Mouse (Mus musculus) CH12.LX (cell line): Measurements from ENCODE around the gene Prkag1. TPM values are rescaled to one million over a fixed set of nuclear protein-coding genes. Genes with fewer than 3 reads are reported as not detected.

Experiments
- DNase-seq: peaks from one replicate; pipeline ENCODE4 v3.0.0-alpha.2; 2013; ENCODE audit errors: extremely low read depth
- H3K27ac ChIP-seq: 2 replicates; pipeline ENCODE4 v1.5.1; 2012; ENCODE audit warnings: low read depth, mild to moderate bottlenecking, control low read depth, moderate library complexity; ENCODE audit not compliant: insufficient read depth
- H3K27me3 ChIP-seq: replicated peaks from 2 replicates; pipeline ENCODE3; 2012; ENCODE audit warnings: inconsistent platforms
- H3K36me3 ChIP-seq, 2 experiments: replicated peaks in 1 of 2; 2 replicates each; pipeline versions ENCODE3 to v1.6.1; 2012; ENCODE audit warnings: inconsistent platforms in 1 of 2, low read length in 1 of 2, mild to moderate bottlenecking in 1 of 2, mixed read lengths in 1 of 2, moderate library complexity in 1 of 2; ENCODE audit not compliant: control insufficient read depth in 1 of 2, insufficient read depth in 1 of 2
- H3K4me1 ChIP-seq, 2 experiments: 2 replicates each; pipeline ENCODE4 v1.6.1; 2012; ENCODE audit warnings: inconsistent platforms in 1 of 2, moderate library complexity in 1 of 2; ENCODE audit not compliant: insufficient read depth in 2 of 2, control insufficient read depth in 1 of 2
- H3K4me2 ChIP-seq: 2 replicates; pipeline ENCODE4 v1.6.1; 2012; ENCODE audit warnings: low read depth, mild to moderate bottlenecking, control low read depth; ENCODE audit not compliant: poor library complexity, insufficient read depth, severe bottlenecking
- H3K4me3 ChIP-seq, 3 experiments: fragments of 150-350 bp in 1 of 3; sonication (generic) in 1 of 3; replicated peaks in 1 of 3; 2 replicates each; pipeline versions ENCODE3 to v1.5.1; 2011 to 2012; ENCODE audit warnings: low read depth in 2 of 3, low read length in 2 of 3, mild to moderate bottlenecking in 2 of 3, moderate library complexity in 2 of 3, control low read depth in 1 of 3, improper control_type of control experiment in 1 of 3, inconsistent platforms in 1 of 3, mixed read lengths in 1 of 3; ENCODE audit not compliant: poor library complexity in 1 of 3
- H3K79me2 ChIP-seq: replicated peaks from 2 replicates; pipeline ENCODE4 v1.6.1; 2012; ENCODE audit warnings: mild to moderate bottlenecking, moderate library complexity; ENCODE audit not compliant: control insufficient read depth, poor library complexity, insufficient read depth, severe bottlenecking; ENCODE audit errors: extremely low read depth
- H3K9ac ChIP-seq: 2 replicates; pipeline ENCODE4 v1.6.1; 2012; ENCODE audit warnings: low read depth, mild to moderate bottlenecking, control low read depth, moderate library complexity; ENCODE audit not compliant: insufficient read depth
- H3K9me3 ChIP-seq: replicated peaks from 2 replicates; pipeline ENCODE3; 2012; ENCODE audit warnings: low read length, inconsistent platforms, mixed read lengths
- BHLHE40 ChIP-seq: IDR thresholded peaks from 2 replicates; pipeline ENCODE4 v1.6.1; 2011; ENCODE audit warnings: mild to moderate bottlenecking, low read depth, low read length, improper control_type of control experiment
- CHD1 ChIP-seq: IDR thresholded peaks from 2 replicates; pipeline ENCODE4 v1.6.1; 2012; ENCODE audit warnings: low read depth, low read length, improper control_type of control experiment, inconsistent platforms
- CTCF ChIP-seq, 2 experiments: IDR thresholded peaks in 1 of 2; conservative IDR thresholded peaks in 1 of 2; 2 replicates each; pipeline ENCODE4 v1.5.1; 2011 to 2012; ENCODE audit warnings: low read depth in 2 of 2, low read length in 2 of 2, improper control_type of control experiment in 1 of 2, inconsistent platforms in 1 of 2, mild to moderate bottlenecking in 1 of 2, moderate library complexity in 1 of 2
- E2F4 ChIP-seq: IDR thresholded peaks from 2 replicates; pipeline ENCODE4 v1.6.1; 2011; ENCODE audit warnings: low read depth, low read length, improper control_type of control experiment; ENCODE audit not compliant: insufficient replicate concordance
- ELF1 ChIP-seq: IDR thresholded peaks from 2 replicates; pipeline ENCODE4 v1.6.1; 2014; ENCODE audit warnings: low read depth, mild to moderate bottlenecking, inconsistent platforms, low read length, improper control_type of control experiment
- EP300 ChIP-seq: IDR thresholded peaks from 2 replicates; pipeline ENCODE4 v1.6.1; 2011; ENCODE audit warnings: low read length, improper control_type of control experiment
- GABPA ChIP-seq: IDR thresholded peaks from 2 replicates; pipeline ENCODE4 v1.6.1; 2012; ENCODE audit warnings: low read depth, low read length, improper control_type of control experiment, inconsistent platforms; ENCODE audit not compliant: insufficient replicate concordance
- HCFC1 ChIP-seq: IDR thresholded peaks from 2 replicates; pipeline ENCODE4 v1.6.1; 2012; ENCODE audit warnings: low read depth, mild to moderate bottlenecking, inconsistent platforms, low read length, improper control_type of control experiment
- IRF4 ChIP-seq: IDR thresholded peaks from 2 replicates; pipeline ENCODE4 v1.6.1; 2014; ENCODE audit warnings: low read depth, mild to moderate bottlenecking, inconsistent platforms, low read length, improper control_type of control experiment
- JUN ChIP-seq: IDR thresholded peaks from 2 replicates; pipeline ENCODE4 v1.6.1; 2011; ENCODE audit warnings: low read depth, mild to moderate bottlenecking, low read length, improper control_type of control experiment, moderate library complexity; ENCODE audit not compliant: insufficient read depth
- JUND ChIP-seq: conservative IDR thresholded peaks from 2 replicates; pipeline ENCODE4 v1.6.1; 2011; ENCODE audit warnings: low read depth, low read length, improper control_type of control experiment
- KAT2A ChIP-seq: IDR thresholded peaks from 2 replicates; pipeline ENCODE4 v1.6.1; 2012; ENCODE audit warnings: low read length, improper control_type of control experiment, inconsistent platforms; ENCODE audit not compliant: insufficient replicate concordance
- MAX ChIP-seq: IDR thresholded peaks from 2 replicates; pipeline ENCODE4 v1.6.1; 2011; ENCODE audit warnings: low read length, improper control_type of control experiment
- MAZ ChIP-seq: IDR thresholded peaks from 2 replicates; pipeline ENCODE4 v1.6.1; 2012; ENCODE audit warnings: low read depth, mild to moderate bottlenecking, inconsistent platforms, low read length, improper control_type of control experiment, moderate library complexity
- MEF2A ChIP-seq: IDR thresholded peaks from 2 replicates; pipeline ENCODE4 v1.6.1; 2014; ENCODE audit warnings: low read depth, mild to moderate bottlenecking, inconsistent platforms, low read length, improper control_type of control experiment, borderline replicate concordance
- MXI1 ChIP-seq: IDR thresholded peaks from 2 replicates; pipeline ENCODE4 v1.6.1; 2011; ENCODE audit warnings: mild to moderate bottlenecking, low read depth, low read length, improper control_type of control experiment
- NELFE ChIP-seq: IDR thresholded peaks from 2 replicates; pipeline ENCODE4 v1.6.1; 2011; ENCODE audit warnings: low read depth, low read length, improper control_type of control experiment
- NRF1 ChIP-seq: IDR thresholded peaks from 2 replicates; pipeline ENCODE4 v1.6.1; 2014; ENCODE audit warnings: low read depth, mild to moderate bottlenecking, inconsistent platforms, low read length, improper control_type of control experiment, moderate library complexity
- PAX5 ChIP-seq: IDR thresholded peaks from 2 replicates; pipeline ENCODE4 v1.6.1; 2012; ENCODE audit warnings: low read length, inconsistent platforms, mixed read lengths
- RAD21 ChIP-seq: IDR thresholded peaks from 2 replicates; pipeline ENCODE4 v1.6.1; 2011; ENCODE audit warnings: low read depth, mild to moderate bottlenecking, low read length, improper control_type of control experiment, moderate library complexity
- RCOR1 ChIP-seq: conservative IDR thresholded peaks from 2 replicates; pipeline ENCODE4 v1.6.1; 2012; ENCODE audit warnings: low read depth, mild to moderate bottlenecking, inconsistent platforms, low read length, improper control_type of control experiment
- SMC3 ChIP-seq: IDR thresholded peaks from 2 replicates; pipeline ENCODE4 v1.6.1; 2011; ENCODE audit warnings: low read depth, low read length, improper control_type of control experiment
- UBTF ChIP-seq: IDR thresholded peaks from 2 replicates; pipeline ENCODE4 v1.6.1; 2012; ENCODE audit warnings: low read depth, mild to moderate bottlenecking, inconsistent platforms, low read length, improper control_type of control experiment, moderate library complexity
- ZKSCAN1 ChIP-seq: IDR thresholded peaks from 2 replicates; pipeline ENCODE4 v1.6.1; 2012; ENCODE audit warnings: low read depth, inconsistent platforms, low read length, improper control_type of control experiment, borderline replicate concordance
- ZMIZ1 ChIP-seq: IDR thresholded peaks from 2 replicates; pipeline ENCODE4 v1.6.1; 2012; ENCODE audit warnings: low read depth, mild to moderate bottlenecking, inconsistent platforms, low read length, improper control_type of control experiment
- ZNF384 ChIP-seq: IDR thresholded peaks from 2 replicates; pipeline ENCODE4 v1.6.1; 2012; ENCODE audit warnings: low read depth, low read length, improper control_type of control experiment, inconsistent platforms
- dilution Hi-C: fragments of 300-500 bp; cut with MboI; formaldehyde crosslinking; loops from 2 replicates; pipeline ENCODE4 v1.14.3; 2020; ENCODE audit warnings: low sequenced_read_pairs; ENCODE audit not compliant: extremely low pct_unique_long_range_greater_than_20kb, extremely low pct_ligation_motif_present
- in situ Hi-C: fragments of 300-500 bp; cut with MboI; formaldehyde crosslinking; loops from 3 replicates; pipeline ENCODE4 v1.14.3; 2019; ENCODE audit warnings: low sequenced_read_pairs, low pct_ligation_motif_present, low pct_unique_long_range_greater_than_20kb, mixed read lengths
- polyA plus RNA-seq: library from polyadenylated mRNA; unstranded; fragments of >175 nt; gene quantifications from 2 replicates; pipeline ENCODE4 v1.2.1, GENCODE M21; 2012; ENCODE audit warnings: low read depth; ENCODE audit not compliant: insufficient read length
- total RNA-seq, 2 experiments: library from RNA; depleted of rRNA; stranded (reverse); fragments of 300-350 nt in 1 of 2; fragments of >200 nt in 1 of 2; gene quantifications; 2 replicates each; pipeline ENCODE4 v1.2.3; 2012 to 2014

The Prkag1 gene
- total and polyA plus RNA-seq, 3 experiments, result 49.4 to 87.5 (median 66.1) TPM

DNA sequence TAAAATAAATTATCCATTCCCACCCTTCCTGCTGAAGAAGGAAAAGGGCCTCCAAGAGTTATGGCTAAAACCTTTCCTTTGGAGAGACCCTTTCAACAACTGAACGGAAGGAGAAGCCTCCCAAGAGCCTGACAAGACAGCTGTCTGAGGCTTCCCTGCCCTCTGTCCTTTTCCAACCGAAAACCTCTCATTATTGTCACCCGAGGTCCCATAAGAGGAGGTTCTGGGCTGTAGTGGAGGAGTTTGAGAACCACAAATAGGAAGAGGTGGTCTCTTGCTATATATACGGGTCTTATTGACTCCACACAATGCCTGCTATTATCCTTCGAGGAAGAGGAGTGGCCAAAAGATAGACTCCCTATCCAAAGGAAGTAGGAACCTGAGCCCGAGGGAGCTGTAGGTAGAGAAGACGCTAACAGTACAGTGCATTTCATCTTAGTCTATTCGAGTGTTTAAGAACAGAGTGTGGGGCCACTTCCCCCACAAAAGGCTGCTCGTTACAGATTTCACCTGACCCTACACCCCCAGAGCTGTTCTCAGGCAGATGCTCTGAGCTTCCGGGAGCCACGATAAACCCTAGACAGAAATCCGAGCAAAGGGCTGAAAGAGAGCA lies 59.4 kb downstream of the Prkag1 start:
- no peak for DNase-seq
- no peaks in the 10 kb centered on the region; the same call in 1 of the 2 replicates for H3K79me2 ChIP-seq
- H3K9ac ChIP-seq, result no peak overlapping the region
- H3K27ac ChIP-seq, result no peak overlapping the region
- H3K4me2 ChIP-seq, result no peak overlapping the region
- H3K36me3 ChIP-seq, result peaks cover 9 to 42% of the 10 kb centered on the region in 2 experiments
- no peak overlapping the region for H3K4me3 ChIP-seq
- no peak for TF ChIP-seq GABPA
- no peak for TF ChIP-seq CTCF (conservative IDR thresholded peaks at IDR 0.05 in 1 of 2, IDR thresholded peaks at IDR 0.05 in 1 of 2; ENCODE audit: low read depth in 2 of 2, low read length in 2 of 2)
- TF ChIP-seq JUN, result no peak
- no peak for TF ChIP-seq ZKSCAN1
- TF ChIP-seq ZMIZ1, result no peak
- TF ChIP-seq E2F4, result no peak
- TF ChIP-seq BHLHE40, result no peak
- TF ChIP-seq UBTF, result no peak
- TF ChIP-seq EP300, result no peak
- no peak for TF ChIP-seq NELFE
- TF ChIP-seq NRF1, result no peak
- no peak for TF ChIP-seq RAD21
- TF ChIP-seq HCFC1, result no peak
- no peak for TF ChIP-seq PAX5
- no peak for TF ChIP-seq KAT2A
- in situ Hi-C loops (no loop called here), dilution Hi-C loops (no loop called here)
- H3K27me3 ChIP-seq, result no peaks in the 10 kb centered on the region
- peaks cover 12 to 29% of the 10 kb centered on the region in 2 experiments for H3K4me1 ChIP-seq
- no peaks in the 10 kb centered on the region for H3K9me3 ChIP-seq

DNA sequence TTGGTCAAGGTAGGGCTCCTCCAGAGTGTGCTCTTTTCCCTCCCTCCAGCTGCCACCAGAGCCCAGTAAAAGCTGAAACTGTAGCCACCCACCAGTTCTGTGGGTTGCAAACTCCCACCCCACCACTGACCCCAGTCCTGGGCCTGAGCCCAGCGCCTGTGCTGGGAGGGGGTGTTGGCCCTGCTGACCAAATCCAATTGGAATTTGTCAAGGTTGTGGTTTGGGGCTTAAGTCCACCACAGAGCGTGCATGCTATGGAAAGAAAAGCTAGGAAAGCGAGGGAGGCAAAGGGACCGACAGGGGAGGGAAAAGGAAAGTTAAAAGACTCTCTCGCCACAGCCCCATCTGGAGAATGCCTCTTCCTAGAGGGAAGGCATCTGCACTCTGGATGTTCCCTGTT lies 63.1 kb downstream of the Prkag1 start:
- Histone ChIP-seq H3K4me3 (no peak overlapping the region), H3K27me3 (no peaks in the 10 kb centered on the region), H3K36me3 (peaks cover 9 to 32% of the 10 kb centered on the region in 2 experiments), H3K4me1 (peaks cover 0 to 17% of the 10 kb centered on the region in 2 experiments; a peak in 2 of 4 replicates), H3K27ac (no peak overlapping the region), H3K4me2 (no peak overlapping the region), H3K9me3 (no peaks in the 10 kb centered on the region), H3K79me2 (no peaks in the 10 kb centered on the region; the same call in 1 of the 2 replicates), H3K9ac (no peak overlapping the region)
- DNase-seq, result no peak
- dilution Hi-C loops, result no loop called here
- TF ChIP-seq MAZ, result no peak
- no peak for TF ChIP-seq BHLHE40
- no peak for TF ChIP-seq NRF1
- TF ChIP-seq RCOR1, result no peak
- TF ChIP-seq MEF2A, result no peak
- no peak for TF ChIP-seq HCFC1
- TF ChIP-seq GABPA, result no peak
- TF ChIP-seq ELF1, result no peak
- no peak for TF ChIP-seq ZKSCAN1
- TF ChIP-seq SMC3, result no peak
- TF ChIP-seq JUN, result no peak
- TF ChIP-seq MAX, result no peak
- no peak for TF ChIP-seq CHD1
- TF ChIP-seq CTCF (conservative IDR thresholded peaks at IDR 0.05 in 1 of 2, IDR thresholded peaks at IDR 0.05 in 1 of 2; ENCODE audit: low read depth in 2 of 2, low read length in 2 of 2), result no peak
- no peak for TF ChIP-seq NELFE
- TF ChIP-seq JUND, result no peak
- TF ChIP-seq KAT2A, result no peak
- no peak for TF ChIP-seq IRF4
- no peak for TF ChIP-seq MXI1
- TF ChIP-seq ZNF384, result no peak
- in situ Hi-C loops, result no loop called here
